Mouse (Mus musculus): ENCODE data around the gene Olfr584.

Gene Olfr584

DNA sequence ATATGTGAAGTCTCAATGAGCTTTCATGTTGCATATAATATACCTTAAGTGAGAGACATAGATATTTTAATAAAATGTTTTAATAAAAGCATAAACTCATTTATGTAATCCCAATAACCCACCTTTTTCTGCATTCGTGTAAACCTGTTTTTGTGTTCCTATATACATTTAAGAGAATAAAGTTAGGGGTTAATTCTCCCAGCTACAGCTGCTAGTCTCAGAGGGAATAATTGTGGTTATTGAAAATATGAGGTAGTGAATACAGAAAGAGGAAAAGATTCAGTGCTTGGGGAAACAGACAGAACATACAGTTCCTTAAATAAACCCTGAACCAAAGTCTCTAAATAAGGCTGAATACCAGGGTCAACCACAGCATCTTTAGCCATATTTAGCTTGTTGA is at the start of gene Olfr584:
Olfr584 (plus strand) TSS at position 301 of the 400 bp plus-strand sequence.
- in situ Hi-C loops (cut with MboI, MseI) = no loop called here

- in situ Hi-C loops (cut with MboI, MseI) = no loop called here
These were observed 44.0 kb upstream of the Olfr584 start, which contains the start of gene Olfr582 for GRCm38 (mm10) chr7:103037724-103038123. Gene Olfr582, plus strand, starts transcription at chr7:103038024.

DNA sequence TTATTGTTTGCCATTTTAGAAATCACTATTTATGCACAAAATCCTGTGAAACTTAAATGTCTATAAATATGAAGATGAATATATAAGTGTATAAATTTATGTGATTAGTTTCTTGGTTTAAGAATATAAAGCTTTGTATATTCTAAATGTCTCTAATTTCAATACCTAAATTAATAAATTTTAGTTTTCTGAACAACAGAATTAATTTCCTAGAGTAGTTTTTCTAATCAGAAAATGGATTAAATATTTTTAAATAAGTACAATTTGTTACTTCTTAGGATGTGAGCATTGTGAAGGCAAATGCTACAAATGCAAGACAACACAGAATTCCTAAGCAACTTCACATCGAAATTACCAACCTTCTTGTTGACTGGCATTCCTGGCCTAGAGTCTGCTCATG is 30.7 kb upstream of the Olfr584 start, which contains the start of gene Olfr583:
Olfr583 (plus strand) TSS at position 301 of the 400 bp plus-strand sequence.
- in situ Hi-C loops (cut with MboI, MseI) = no loop called here

- in situ Hi-C loops (cut with MboI, MseI) = no loop called here
These were observed 15.7 kb downstream of the Olfr584 start, which contains the start of gene Olfr585 for GRCm38 (mm10) chr7:103097420-103097819. Gene Olfr585, plus strand, starts transcription at chr7:103097720.

DNA sequence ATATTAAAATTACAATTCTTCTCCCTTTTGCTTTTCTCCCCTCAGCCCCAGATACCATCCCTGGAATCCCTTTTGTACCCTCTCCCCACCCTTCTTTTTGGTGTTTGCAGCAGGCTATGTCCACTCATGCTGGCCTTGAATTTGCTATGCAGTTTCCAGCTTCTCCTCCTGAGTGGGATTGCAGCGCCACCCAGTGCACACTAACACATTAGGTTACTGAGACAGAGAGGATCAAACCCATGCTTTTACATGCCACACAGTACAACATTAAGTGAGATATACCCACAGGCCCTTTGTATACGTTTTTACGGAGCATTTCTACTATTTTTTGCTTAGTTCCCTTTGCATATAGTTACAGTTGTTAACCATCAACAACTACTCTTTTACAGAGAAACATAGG is 37.7 kb downstream of the Olfr584 start:
- in situ Hi-C loops (cut with MboI, MseI) = no loop called here

- in situ Hi-C loops (cut with MboI, MseI) = no loop called here
These were observed 43.9 kb downstream of the Olfr584 start, which contains the start of gene Olfr586 for GRCm38 (mm10) chr7:103125538-103125937. Gene Olfr586, minus strand, starts transcription at chr7:103125638.
